Mouse (Mus musculus) retina, postnatal 1 day (tissue): ENCODE data around the gene Adam33.

Experiments used
- DNase-seq: peaks from one replicate; pipeline ENCODE4 v3.0.0-alpha.2; 2012

The Adam33 gene

DNA sequence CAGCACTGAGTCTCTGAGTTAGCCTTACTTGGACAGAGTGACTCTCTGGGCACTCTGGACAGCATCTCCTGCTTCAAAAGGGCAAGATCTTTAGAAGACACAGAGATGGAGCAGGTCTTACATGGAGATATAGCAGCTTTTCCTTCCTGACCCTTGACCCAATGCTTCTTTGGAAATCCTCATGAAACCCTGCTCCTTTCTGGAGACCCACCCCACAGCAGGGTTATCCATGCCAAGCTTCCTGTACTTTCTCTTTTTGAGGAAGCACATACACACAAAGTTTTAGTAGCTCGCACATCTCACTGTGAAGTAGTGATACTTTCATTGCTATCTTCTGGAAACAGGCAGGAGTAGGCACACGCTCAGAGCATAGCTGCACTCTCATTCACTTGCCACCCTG, 38.4 kb downstream of the Adam33 start:
- DNase-seq: no peak

DNA sequence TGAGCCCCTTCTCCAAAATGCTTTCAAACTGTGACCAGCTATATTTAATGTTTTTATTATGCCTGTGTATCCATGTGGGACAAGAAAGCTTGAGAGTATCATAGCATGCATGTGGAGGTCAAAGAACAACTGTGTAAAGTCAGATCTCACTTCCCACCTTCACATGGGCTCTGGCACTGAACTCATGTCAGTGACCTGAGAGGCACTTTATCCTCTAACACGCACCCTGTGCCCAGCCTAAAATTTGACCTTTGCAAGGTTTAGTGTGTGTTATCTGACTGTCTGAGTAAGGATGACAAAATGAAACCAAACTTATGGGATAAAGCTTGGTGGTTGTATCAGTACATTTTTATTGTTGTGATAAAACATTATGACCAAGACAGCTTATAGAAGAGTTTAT, 53.0 kb downstream of the Adam33 start:
- DNase-seq: no peak

DNA sequence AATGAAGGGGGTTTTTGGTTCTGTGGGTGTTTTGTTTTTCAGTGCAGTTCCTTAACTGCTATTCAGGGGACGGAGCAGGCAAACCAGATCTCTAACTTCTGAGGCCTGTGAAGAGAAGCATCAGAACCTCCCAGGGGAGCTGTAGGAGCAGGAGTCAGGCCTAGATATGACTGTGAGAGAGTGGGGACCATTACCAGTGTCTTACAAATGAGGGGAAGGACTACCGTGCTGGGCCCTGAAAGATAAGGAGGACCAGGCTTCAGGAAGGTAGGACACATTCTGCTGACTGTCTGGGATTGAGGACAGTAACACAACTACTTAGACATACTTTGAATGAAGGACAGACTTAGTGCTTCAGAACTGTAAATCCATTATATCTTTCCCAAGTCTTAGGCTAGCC, 54.5 kb downstream of the Adam33 start:
- no peak for DNase-seq
